Mouse (Mus musculus): ENCODE data around the gene Ccdc146. TPM values are rescaled to one million over a fixed set of nuclear protein-coding genes. Genes with fewer than 3 reads are reported as not detected.

Ccdc146 gene
- polyA plus RNA-seq (2015; fragmentation: Nextera tagmentation; extraction: Ambion mirVana) = 0.10 TPM in 1 of 2 replicates, not detected in the other

GRCm38 (mm10) chr5:21424614-21425602 lies at the start of gene Ccdc146, which contains the start of gene Fam185a:
Gene Ccdc146, minus strand, starts transcription at chr5:21424677.
Gene Fam185a, plus strand, starts transcription at chr5:21424958.
- Histone ChIP-seq H3K4me2 (replicated peaks) (peak within 1 kb of the TSS; percentile 99), H3K9ac (peak within 1 kb of the TSS; percentile 81), H3K4me1 (peaks cover 17% of the 10 kb centered on the region), H3K27me3 (peaks cover 2% of the 10 kb centered on the region; the same call in 1 of the 2 replicates), H3K27ac (peak within 1 kb of the TSS; percentile 22; the same call in 1 of the 2 replicates), H3K4me3 (peak within 1 kb of the TSS; percentile 88), H3K9me3 (no peaks in the 10 kb centered on the region), H3K36me3 (no peaks in the 10 kb centered on the region)
- ATAC-seq (ENCODE audit: low FRiP score, low read depth) = peak; percentile 100
- WGBS = under 1% methylated on average over 68 of the region's 68 CpGs

- ATAC-seq (ENCODE audit: low FRiP score, low read depth) = no peak; the same call in 1 of the 2 replicates
- no peaks in the 10 kb centered on the region; the same call in 1 of the 2 replicates for H3K36me3 ChIP-seq
Observed at GRCm38 (mm10) chr5:21468100-21468499, 43.6 kb upstream of the Ccdc146 start.

GRCm38 (mm10) chr5:21467387-21467786 lies 42.9 kb upstream of the Ccdc146 start:
- no peaks in the 10 kb centered on the region for H3K27me3 ChIP-seq

More at GRCm38 (mm10) chr5:21468100-21468499, 43.6 kb upstream of the Ccdc146 start:
- Histone ChIP-seq H3K27ac (no peak overlapping the region; the same call in 1 of the 2 replicates), H3K27me3 (no peaks in the 10 kb centered on the region), H3K4me3 (no peak overlapping the region), H3K9me3 (no peaks in the 10 kb centered on the region), H3K4me2 (replicated peaks) (no peak overlapping the region), H3K9ac (no peak overlapping the region), H3K4me1 (peaks cover 6% of the 10 kb centered on the region)
- WGBS = 62% methylated on average over 12 of the region's 12 CpGs

GRCm38 (mm10) chr5:21440833-21441530 lies 16.5 kb upstream of the Ccdc146 start:
- H3K27me3 ChIP-seq = no peaks in the 10 kb centered on the region
- peak; percentile 73 for ATAC-seq (ENCODE audit: low FRiP score, low read depth)
- no peaks in the 10 kb centered on the region for H3K9me3 ChIP-seq
- 0 out of 2 replicates have a peak, but pooled peaks cover 6% of the 10 kb centered on the region for H3K36me3 ChIP-seq
- 0 out of 2 replicates have a peak overlapping the region, but pooled peaks have one; percentile 33 for H3K27ac ChIP-seq
- H3K9ac ChIP-seq = no peak overlapping the region
- no peak overlapping the region for H3K4me3 ChIP-seq
- H3K4me2 ChIP-seq (replicated peaks) = no peak overlapping the region
- WGBS = 49% methylated on average over 8 of the region's 8 CpGs
- H3K4me1 ChIP-seq = peaks cover 10% of the 10 kb centered on the region

More at GRCm38 (mm10) chr5:21467387-21467786, 42.9 kb upstream of the Ccdc146 start:
- 67% methylated on average over 7 of the region's 7 CpGs for WGBS
- peaks cover 6% of the 10 kb centered on the region for H3K4me1 ChIP-seq
- no peak overlapping the region for H3K9ac ChIP-seq
- H3K9me3 ChIP-seq = no peaks in the 10 kb centered on the region
- H3K36me3 ChIP-seq = no peaks in the 10 kb centered on the region; the same call in 1 of the 2 replicates
- peak overlapping the region; percentile 40; the same call in 1 of the 2 replicates for H3K27ac ChIP-seq
- no peak for ATAC-seq (ENCODE audit: low FRiP score, low read depth)
- H3K4me3 ChIP-seq = no peak overlapping the region
- H3K4me2 ChIP-seq (replicated peaks) = no peak overlapping the region

- WGBS = 82% methylated on average over 7 of the region's 7 CpGs
- H3K27me3 ChIP-seq = 0 out of 2 replicates have a peak, but pooled peaks cover 3% of the 10 kb centered on the region
- no peak overlapping the region for H3K27ac ChIP-seq
- peaks cover 19% of the 10 kb centered on the region for H3K4me1 ChIP-seq
- ATAC-seq (ENCODE audit: low FRiP score, low read depth) = no peak
- H3K4me2 ChIP-seq (replicated peaks) = no peak overlapping the region
- H3K4me3 ChIP-seq = no peak overlapping the region
- H3K9ac ChIP-seq = no peak overlapping the region
- no peaks in the 10 kb centered on the region for H3K9me3 ChIP-seq
- H3K36me3 ChIP-seq = 0 out of 2 replicates have a peak, but pooled peaks cover 6% of the 10 kb centered on the region
Observed at GRCm38 (mm10) chr5:21439446-21440110, 15.1 kb upstream of the Ccdc146 start.

GRCm38 (mm10) chr5:21438428-21438827 lies 14.0 kb upstream of the Ccdc146 start:
- Histone ChIP-seq H3K27ac (no peak overlapping the region), H3K36me3 (0 out of 2 replicates have a peak, but pooled peaks cover 6% of the 10 kb centered on the region), H3K4me3 (no peak overlapping the region), H3K4me1 (peaks cover 21% of the 10 kb centered on the region), H3K9me3 (no peaks in the 10 kb centered on the region), H3K4me2 (replicated peaks) (no peak overlapping the region), H3K9ac (no peak overlapping the region), H3K27me3 (0 out of 2 replicates have a peak, but pooled peaks cover 3% of the 10 kb centered on the region)
- 93% methylated on average over 9 of the region's 9 CpGs for WGBS
- ATAC-seq (ENCODE audit: low FRiP score, low read depth) = no peak

GRCm38 (mm10) chr5:21436471-21436975 lies 12.0 kb upstream of the Ccdc146 start:
- H3K4me2 ChIP-seq (replicated peaks) = no peak overlapping the region
- H3K9ac ChIP-seq = no peak overlapping the region
- H3K4me1 ChIP-seq = peaks cover 21% of the 10 kb centered on the region
- H3K27ac ChIP-seq = no peak overlapping the region
- no peak overlapping the region for H3K4me3 ChIP-seq
- no peaks in the 10 kb centered on the region for H3K36me3 ChIP-seq
- WGBS = 61% methylated on average over 8 of the region's 8 CpGs
- no peaks in the 10 kb centered on the region for H3K9me3 ChIP-seq
- ATAC-seq (ENCODE audit: low FRiP score, low read depth) = no peak
- 0 out of 2 replicates have a peak, but pooled peaks cover 3% of the 10 kb centered on the region for H3K27me3 ChIP-seq

GRCm38 (mm10) chr5:21434148-21434929 lies 9.9 kb upstream of the Ccdc146 start:
- H3K4me1 ChIP-seq = peaks cover 11% of the 10 kb centered on the region
- no peak overlapping the region for H3K9ac ChIP-seq
- ATAC-seq (ENCODE audit: low FRiP score, low read depth) = peak; percentile 80
- 45% methylated on average over 11 of the region's 11 CpGs for WGBS
- H3K9me3 ChIP-seq = no peaks in the 10 kb centered on the region
- H3K27ac ChIP-seq = no peak overlapping the region
- H3K27me3 ChIP-seq = 0 out of 2 replicates have a peak, but pooled peaks cover 3% of the 10 kb centered on the region
- no peak overlapping the region for H3K4me3 ChIP-seq
- no peak overlapping the region for H3K4me2 ChIP-seq (replicated peaks)
- H3K36me3 ChIP-seq = no peaks in the 10 kb centered on the region

- no peak for ATAC-seq (ENCODE audit: low FRiP score, low read depth)
- Histone ChIP-seq H3K4me1 (peaks cover 17% of the 10 kb centered on the region), H3K9me3 (no peaks in the 10 kb centered on the region), H3K4me2 (replicated peaks) (peak overlapping the region; percentile 99), H3K27me3 (peaks cover 2% of the 10 kb centered on the region; the same call in 1 of the 2 replicates), H3K9ac (0 out of 2 replicates have a peak overlapping the region, but pooled peaks have one; percentile 6), H3K27ac (no peak overlapping the region), H3K4me3 (no peak overlapping the region), H3K36me3 (no peaks in the 10 kb centered on the region)
- WGBS = 92% methylated on average over 6 of the region's 6 CpGs
Observed at GRCm38 (mm10) chr5:21426666-21427065, 2.2 kb upstream of the Ccdc146 start.

GRCm38 (mm10) chr5:21420609-21421008 lies 3.9 kb downstream of the Ccdc146 start:
- H3K36me3 ChIP-seq = no peaks in the 10 kb centered on the region
- no peak overlapping the region for H3K9ac ChIP-seq
- H3K4me2 ChIP-seq (replicated peaks) = no peak overlapping the region
- H3K9me3 ChIP-seq = no peaks in the 10 kb centered on the region
- 52% methylated on average over 1 of the region's 1 CpGs for WGBS
- no peaks in the 10 kb centered on the region for H3K27me3 ChIP-seq
- no peak for ATAC-seq (ENCODE audit: low FRiP score, low read depth)
- H3K27ac ChIP-seq = no peak overlapping the region
- H3K4me3 ChIP-seq = no peak overlapping the region
- peaks cover 4% of the 10 kb centered on the region for H3K4me1 ChIP-seq
